Mouse (Mus musculus) large intestine, adult 2 months (tissue): Measurements from ENCODE around the gene Pi4k2a. TPM values are rescaled to one million over a fixed set of nuclear protein-coding genes. Genes with fewer than 3 reads are reported as not detected.
A peak's percentile ranks its signal among the peaks of the same experiment; 100 is the strongest.

Experiments used
- DNase-seq: peaks from one replicate; pipeline ENCODE4 v3.0.0-alpha.2; 2012; ENCODE audit warnings: low read depth, low spot score
- WGBS: fragments of 180-500 bp; shearing (Covaris S2); methylation state at CpG from one replicate; pipeline ENCODE4 v1.1.7; 2018; 5-methylcytosine and 5-hydroxymethylcytosine counted together
- polyA plus RNA-seq: library from polyadenylated mRNA; depleted of rRNA; stranded (reverse); fragments of >200 nt; gene quantifications from 2 replicates; pipeline ENCODE4 v1.2.3, GENCODE M21; 2012; rRNA removed

Gene Pi4k2a
- polyA plus RNA-seq: 32.0 and 34.2 TPM in 2 replicates

DNA sequence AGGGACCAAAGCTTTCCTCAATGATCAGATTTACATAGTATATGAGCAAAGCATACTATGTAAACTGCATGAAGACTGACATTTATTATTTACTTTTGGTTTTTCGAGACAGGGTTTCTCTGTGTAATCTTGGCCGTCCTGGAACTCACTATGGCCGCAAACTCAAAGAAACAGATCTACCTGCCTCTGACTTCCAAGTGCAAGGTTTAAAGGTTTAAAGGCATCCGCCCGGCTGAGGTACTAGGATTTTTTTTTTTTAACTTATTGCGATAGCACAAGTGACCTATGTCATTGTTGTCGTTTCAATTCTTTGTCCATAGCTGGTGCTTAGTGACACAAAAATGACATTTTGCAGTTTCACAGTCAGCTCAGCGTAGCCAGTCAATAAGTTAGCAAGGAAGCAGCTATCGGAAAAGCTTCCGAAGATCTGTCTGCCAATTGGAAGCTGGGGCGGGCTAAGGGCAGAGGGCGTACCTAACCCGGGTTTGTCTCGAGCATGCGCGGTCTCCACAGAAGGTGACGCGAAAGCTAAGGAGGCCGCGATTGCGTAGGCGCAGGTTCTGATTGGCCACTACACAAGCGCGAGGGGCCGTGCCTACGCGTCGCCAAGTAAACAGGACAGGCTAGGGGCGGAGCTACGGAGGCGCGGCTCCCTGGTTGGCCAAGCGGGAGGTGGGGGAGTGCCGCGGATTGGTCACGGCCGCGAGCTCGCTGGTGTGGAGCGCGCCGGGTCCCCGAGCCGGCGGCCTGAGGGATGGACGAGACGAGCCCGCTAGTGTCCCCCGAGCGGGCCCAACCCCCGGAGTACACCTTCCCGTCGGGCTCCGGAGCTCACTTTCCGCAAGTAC lies at the start of gene Pi4k2a:
Gene Pi4k2a (plus strand): TSS at position 723 of the 848 bp plus-strand sequence.
- peak; percentile 98 for DNase-seq
- under 1% methylated on average over 54 of the region's 55 CpGs for WGBS

DNA sequence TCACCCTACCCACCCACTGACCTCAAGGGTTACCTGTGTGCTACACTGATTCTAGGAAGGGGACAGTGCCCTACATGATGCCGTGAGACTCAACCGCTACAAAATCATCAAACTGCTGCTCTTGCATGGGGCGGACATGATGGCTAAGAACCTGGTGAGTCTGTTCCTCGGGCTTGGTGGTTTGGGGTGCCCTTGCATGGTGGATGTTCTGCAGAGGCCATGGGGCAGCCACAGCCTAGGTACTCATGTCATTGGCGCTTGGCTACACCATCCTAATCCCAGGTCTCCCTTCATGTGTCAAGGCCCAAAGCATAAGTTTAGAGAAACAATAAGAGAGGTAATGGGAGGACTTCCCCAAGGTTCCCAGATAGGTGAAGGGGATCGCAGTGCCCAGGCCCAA lies 46.3 kb upstream of the Pi4k2a start:
- 97% methylated on average over 6 of the region's 6 CpGs for WGBS
- DNase-seq: no peak

DNA sequence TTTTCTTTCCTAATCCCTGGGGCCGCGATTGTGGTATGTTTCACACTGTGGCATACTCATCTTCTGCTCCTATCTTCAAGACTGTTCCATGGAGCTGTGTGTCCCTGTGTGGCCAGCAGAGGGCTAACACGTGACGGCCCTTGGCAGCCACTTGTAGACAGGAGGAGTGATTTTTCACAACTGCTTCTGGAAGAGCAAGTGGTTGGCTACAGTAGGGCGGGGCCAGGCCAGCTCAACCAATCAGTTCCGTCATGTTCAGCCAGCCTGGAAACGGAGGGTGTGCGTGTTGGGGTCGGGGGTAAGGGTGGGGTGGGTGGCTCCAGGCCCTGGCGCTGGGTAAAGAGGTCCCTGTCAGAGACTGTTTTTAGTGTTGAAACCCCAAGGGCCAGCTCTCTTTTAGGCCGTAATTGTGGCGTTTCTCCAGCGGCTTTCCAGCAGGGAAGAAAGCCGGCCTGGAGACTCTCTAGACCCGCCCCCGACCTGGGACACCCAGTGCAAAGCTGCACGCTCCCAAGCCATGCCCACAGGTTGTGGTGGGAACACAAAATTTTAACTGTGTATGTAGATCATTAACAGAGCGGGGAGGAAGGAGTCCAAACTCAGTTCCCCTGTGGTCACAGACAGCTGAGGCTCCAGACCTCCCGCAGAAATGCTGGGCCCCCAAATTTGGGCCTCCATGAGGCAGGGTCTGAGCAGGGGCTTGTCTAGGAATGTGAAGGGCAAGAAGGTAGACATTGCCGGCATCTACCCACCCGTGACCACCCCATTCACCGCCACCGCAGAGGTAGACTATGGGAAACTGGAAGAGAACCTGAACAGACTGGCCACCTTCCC lies 44.8 kb upstream of the Pi4k2a start, which contains the start of gene Hoga1:
Gene Hoga1 (plus strand): TSS at position 342 of the 834 bp plus-strand sequence.
- DNase-seq: peak; percentile 72
- 15% methylated on average over 23 of the region's 23 CpGs for WGBS

DNA sequence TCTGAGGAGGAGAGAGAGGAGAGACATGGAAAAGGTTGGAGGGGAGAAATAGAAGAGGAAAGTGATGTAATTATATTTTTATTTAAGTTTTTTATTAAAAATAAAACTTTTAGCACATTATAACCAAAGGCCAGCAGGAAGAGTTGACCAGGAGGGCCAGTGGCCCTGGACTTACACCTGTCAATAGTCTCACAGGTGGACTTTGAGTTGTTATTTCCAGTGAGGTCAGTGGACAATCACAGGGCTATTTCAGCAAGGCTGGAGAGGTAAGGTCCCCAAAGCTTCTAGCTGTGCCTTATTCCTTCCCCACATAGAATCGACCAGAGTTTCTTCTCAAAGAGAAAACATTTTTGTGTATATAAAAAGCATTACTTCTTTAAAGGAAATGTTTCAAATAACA lies 40.0 kb upstream of the Pi4k2a start:
- no peak for DNase-seq
- 84% methylated on average over 1 of the region's 1 CpGs for WGBS

DNA sequence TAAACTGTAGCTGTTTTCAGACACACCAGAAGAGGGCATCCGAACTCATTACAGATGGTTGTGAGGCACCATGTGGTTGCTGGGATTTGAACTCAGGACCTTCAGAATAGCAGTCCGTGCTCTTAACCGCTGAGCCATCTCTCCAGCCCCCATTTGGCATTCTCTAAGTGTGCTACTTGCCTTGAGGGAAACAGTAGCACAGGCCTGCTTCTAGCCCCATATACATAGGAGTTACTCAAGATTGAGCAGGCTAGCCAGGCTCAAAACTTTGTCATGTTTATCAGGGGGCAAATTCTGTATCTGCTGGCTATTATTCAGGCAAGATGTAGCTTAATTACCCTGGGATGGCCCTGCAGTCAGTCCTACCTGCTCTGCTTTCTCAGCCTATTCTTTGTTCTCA lies 38.9 kb upstream of the Pi4k2a start:
- DNase-seq: no peak
- 86% methylated on average over 3 of the region's 3 CpGs for WGBS

DNA sequence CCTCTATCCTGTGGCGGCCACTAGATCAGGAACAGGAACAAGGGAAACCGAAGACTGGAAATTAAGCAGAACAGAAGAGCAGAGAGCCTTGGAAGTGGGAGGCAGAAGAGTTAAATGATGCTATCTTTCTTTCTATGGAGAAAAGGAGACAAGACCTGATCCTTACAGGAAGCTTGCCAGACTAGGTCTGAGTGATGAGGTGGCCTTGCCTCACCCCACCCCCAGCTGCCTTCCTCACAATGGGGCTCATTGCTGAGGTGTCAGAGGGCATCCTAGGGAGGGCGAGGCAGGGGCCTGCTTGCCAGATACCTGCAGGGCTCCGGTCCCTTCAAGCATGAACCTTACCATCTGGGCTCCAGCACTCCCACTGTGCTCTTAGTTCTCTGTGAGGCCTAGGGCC lies 38.3 kb upstream of the Pi4k2a start, which contains the start of gene 4933411K16Rik:
Gene 4933411K16Rik (plus strand): TSS at position 301 of the 400 bp plus-strand sequence.
- no peak for DNase-seq
- WGBS: 75% methylated on average over 4 of the region's 4 CpGs

DNA sequence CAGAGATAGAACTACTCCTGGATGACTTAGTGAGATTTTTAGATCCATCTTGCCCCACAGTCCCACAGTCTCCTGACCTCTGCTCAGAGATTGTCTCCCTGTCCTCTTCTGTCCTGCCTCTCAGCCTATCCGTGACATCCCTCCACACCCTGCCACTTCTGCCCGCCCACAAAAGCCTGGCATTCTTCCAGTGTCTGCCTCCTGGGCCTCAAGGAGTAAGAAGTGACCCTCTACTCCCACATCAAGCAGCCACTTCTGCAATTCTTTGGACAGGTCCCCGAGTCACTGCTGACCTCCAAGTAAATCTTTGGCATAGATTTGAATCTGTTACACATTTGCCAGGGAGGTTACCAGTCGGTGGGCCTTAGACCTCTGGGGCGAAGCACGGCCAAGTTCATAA lies 36.0 kb upstream of the Pi4k2a start:
- DNase-seq: no peak
- 62% methylated on average over 6 of the region's 6 CpGs for WGBS

DNA sequence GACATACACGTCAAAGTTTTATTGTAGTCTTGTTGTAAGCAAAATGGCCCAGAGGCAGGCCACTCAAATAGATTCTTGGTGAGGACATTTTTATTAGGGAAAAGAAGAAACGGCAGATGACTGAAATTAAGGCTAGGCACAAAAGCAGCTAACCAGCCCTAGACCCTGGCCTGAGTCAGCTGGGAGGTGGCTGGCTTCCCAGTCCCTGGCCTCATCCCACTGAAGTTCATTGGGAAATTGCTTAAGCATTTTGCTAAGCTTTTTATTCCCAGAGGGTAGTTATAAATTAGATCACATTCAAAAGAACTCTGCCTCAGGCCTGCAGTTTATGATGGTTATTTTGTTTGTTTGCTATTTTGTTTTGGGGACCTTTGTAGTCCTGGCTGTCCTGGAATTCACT lies 34.4 kb upstream of the Pi4k2a start:
- DNase-seq: no peak
- WGBS: 72% methylated on average over 2 of the region's 2 CpGs

DNA sequence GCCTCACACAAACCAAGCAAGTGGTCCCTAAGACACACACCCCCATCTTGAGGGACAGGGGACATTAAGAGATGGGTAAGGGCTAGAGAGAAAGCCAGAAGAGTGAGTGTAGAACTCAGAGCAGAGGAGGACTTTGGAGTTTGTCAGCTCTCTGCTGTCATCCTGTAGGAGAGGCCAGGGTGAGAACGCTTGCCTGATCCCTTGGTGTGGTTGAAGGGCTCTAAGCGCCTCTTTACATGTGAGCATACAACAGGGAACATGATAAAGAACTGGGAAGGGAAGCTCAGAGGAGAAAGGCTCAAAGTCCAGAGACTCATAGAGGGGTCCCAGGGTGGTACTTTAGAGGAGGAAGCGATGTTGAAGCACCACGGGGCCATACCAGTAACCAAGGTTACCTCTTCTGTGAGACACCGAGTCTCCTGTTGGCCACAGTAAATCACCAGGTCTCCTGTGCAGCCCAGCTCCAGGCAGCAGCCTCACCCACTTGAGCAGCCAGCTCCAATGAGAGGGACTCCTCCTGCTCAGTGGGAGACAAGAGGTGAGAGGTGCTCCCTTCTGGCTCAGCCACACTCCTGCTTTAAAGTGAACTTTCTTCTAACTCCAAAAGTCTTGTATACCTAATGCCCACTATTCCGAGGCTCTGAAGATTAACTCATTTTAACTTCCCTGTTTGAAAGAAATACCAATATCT lies 33.4 kb upstream of the Pi4k2a start:
- WGBS: 74% methylated on average over 6 of the region's 6 CpGs
- DNase-seq: no peak

DNA sequence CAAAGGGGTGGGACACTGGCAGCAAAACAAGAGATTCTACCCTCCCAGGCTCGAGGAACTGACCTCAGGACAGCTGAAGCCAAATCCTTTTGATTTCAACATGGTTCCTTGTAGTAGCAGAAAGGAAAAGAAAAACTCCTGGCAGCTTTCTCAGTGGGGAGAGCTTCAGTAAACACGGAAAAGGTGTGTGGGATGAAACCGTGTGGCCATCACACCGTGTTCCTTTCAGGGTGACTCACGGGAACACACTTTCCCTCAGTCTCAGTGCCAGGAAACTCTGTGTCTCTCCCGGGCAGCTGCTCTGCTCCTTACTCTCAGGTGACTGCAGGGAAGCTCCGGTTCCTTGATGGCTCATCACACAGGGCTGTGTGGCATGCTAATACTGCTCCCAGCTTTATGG lies 31.8 kb upstream of the Pi4k2a start:
- 14% methylated on average over 7 of the region's 7 CpGs for WGBS
- no peak for DNase-seq

DNA sequence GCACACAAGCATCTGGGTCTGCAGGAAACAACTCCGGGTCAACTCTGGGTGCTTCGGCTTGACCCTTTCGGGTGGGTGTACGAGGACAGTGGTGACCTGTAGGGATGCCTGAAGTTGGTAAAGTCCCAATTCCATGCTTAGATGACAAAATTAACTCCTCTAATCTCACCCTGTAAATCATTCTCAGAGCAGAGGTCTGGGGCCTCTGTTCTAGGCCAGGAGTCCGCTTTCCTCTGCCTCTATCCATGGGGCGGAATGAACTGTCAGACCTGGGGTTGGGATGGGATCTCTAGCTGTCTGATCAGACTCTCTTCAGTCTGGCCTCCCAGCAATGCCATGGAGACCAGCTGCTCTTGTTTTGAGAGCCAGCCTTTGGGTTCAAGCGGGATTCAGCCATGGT lies 28.8 kb upstream of the Pi4k2a start:
- 92% methylated on average over 7 of the region's 7 CpGs for WGBS
- no peak for DNase-seq

DNA sequence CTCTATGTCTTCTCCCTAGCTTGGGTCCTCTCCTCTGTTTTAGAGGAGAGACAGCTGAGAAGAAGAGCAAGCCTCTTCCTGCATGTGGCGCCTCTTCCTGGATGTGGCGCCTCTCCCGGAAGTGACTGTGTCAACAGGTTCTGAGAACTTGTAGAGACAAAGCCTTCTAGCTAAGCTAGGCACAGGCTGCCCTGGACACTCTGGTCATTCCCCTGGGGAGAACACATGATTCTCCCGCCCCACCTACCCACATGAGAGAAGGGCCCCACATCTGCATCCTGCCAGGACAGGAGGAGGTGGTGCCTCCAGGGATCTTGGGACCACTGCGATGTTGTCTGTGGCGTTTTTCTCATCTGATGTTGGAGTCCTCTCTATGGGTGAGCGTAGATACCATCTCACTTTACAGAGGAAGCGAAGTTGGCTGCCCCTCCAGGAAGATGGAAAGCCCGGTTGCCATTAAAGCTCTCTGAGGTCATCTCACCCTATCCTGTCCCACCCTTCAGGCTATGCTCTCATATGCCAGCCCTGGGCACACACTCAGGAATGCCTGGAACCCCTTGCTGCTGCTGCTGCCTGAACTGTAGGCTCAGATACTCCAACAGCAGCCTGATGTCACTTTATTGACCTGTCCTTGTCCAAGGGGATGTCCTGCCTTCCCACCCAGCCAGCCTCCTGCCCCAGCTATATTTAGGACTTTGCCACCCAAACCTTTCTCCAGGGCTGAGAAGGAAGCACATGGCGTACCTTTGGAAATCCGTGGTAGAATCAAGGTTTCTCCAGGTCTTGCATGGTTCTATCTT lies 21.6 kb upstream of the Pi4k2a start:
- 78% methylated on average over 11 of the region's 11 CpGs for WGBS
- DNase-seq: no peak

DNA sequence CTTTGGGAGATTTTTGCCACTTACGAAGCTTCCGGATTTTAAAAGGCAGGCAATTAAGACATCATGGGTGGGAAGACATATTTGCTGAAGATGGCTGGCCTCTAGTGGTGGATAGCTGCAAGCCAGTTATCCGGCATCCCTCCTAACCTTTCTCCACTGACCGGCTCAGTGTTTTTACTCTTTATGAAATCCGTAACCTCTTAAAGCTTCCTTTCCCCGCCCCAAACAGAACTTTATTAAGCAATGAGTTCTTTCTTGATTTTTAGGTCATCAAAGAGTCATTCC lies 21.1 kb upstream of the Pi4k2a start:
- 55% methylated on average over 6 of the region's 6 CpGs for WGBS
- DNase-seq: no peak

DNA sequence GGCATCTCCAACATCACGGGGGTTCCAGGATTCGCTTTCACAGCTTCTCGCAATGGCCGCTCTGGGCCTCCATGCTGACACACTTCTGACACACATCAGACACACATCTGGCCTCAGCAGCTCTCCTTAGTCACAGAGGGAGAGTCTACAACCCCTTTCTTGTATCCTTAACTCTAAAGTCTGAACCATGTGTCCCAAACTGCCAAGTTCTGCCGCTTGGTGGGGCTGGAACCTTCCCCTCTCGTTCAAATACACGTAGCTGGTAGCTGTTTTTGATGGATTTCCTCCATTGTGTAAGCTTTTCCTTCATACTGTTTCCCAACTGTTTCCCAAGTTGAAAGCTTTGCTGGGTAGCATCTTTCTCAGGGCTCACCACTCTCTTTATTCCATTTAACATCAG lies 19.0 kb upstream of the Pi4k2a start:
- no peak for DNase-seq
- 78% methylated on average over 7 of the region's 7 CpGs for WGBS

DNA sequence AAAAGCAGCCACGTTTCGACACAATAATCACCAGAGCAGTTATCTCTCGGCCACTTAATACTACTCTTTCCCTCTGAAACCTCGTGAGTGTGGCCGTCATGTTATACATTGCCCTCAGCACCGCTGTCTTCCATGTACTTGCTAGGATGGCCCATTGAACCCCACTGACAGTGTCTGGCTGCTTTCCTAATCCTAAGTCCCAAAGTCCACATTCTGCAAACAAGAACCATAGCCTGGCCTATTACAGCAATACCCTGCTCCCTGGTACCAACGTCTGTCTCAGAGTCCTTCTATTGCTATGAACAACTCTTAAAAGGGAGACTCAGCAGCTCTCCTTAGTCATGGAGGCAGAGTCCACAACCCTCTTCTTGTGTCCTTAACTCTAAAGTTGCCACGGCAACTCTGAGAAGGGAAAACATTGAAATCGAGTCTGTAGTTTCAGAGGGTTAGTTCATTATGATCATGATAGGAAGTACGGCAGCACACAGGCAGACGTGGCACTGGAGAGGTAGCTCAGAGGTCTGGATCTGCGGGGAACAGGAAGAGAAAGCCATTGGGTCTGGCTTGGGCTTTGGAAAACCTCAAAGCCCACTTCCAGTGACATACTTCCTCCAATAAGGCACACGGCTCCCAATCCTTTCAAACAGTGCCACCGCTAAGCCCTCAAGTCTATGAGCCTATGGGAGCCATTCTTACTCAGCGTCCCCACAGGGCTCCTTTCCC lies 18.2 kb upstream of the Pi4k2a start:
- 48% methylated on average over 15 of the region's 15 CpGs for WGBS
- DNase-seq: no peak

DNA sequence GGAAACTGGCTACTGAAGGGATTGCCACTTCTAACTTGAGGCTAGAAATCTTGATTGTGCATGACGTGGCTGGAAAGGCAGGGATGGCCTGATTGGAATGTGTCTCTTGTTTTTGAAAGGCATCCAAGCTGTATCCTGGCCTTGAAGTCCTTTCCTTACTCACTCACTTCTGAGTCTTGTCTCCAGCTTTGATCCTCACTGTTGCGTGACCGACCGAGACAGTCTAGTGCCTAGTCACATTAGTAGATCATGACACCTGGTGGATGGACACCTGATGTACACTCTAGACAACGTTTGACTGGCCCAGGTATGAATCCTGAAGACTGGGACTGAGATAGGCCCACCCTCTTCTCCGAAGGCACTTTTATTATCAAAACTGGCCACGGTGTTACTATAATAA lies 17.5 kb upstream of the Pi4k2a start:
- whole genome bisulfite sequencing: 43% methylated on average over 7 of the region's 7 CpGs
- DNase-seq: no peak

DNA sequence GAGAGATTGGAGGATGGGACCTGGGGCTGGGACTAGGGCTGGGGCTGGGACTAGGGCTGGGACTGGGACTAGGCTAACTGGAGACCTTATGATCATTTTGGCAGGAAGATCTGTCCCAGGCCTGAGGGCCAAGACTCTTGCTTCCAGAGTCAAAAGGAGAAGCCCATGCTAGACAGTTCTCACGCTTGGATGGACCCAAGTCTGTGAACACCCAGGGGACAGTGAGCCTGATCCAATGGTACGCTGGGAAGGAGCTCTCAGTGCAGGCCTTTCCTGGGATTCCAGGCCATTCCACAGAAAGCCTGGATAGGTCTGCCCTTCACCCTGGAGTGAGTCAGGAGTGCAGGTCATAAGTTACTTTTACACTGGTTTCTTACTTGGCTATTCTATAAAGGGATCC lies 15.2 kb upstream of the Pi4k2a start:
- WGBS: 84% methylated on average over 2 of the region's 2 CpGs
- no peak for DNase-seq

DNA sequence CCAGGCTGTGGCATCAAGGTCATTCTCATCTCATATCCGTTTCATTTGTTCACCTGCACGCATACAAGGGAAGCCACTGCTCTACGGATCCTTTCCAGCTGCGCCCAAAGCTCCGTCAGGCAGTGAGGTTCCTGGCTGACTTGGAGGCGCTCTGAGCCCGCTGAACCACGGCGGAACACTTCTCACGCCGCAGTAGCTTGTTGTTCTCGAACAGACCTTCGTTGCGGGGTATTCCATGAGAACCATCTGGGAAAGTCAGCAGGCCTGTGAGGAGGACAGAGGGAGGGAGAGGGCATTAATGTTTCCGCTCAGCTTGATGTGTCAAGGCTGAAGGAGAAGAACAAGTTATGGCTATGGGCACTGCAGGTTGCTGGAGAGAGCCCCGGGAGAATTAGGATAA lies 14.3 kb upstream of the Pi4k2a start:
- DNase-seq: no peak
- WGBS: 90% methylated on average over 16 of the region's 16 CpGs

DNA sequence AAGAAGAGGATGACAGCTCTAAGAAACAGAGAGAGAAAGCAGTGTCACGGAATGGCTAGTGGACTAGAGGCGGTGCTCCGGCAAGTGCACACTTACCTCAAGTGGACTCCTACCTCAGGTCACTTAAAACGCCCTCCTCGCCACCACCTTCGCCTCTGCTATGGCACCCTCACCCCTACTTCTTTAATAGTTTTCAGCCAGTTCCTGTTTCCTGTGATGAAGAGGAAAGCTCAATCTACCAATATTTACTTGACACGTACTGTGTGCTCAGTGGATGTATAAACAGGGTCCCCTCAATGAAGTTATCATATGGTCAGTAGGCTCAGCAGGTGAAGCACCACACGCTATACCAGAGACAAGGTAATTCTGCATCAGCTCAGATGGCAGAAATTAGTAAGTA lies 11.7 kb upstream of the Pi4k2a start:
- no peak for DNase-seq
- WGBS: 87% methylated on average over 8 of the region's 8 CpGs
